10 mouse cellular contexts compared by ENCODE assay signal in genomic region chr4:139493227-139494025, GRCm38 (mm10). TPM values are rescaled to one million over a fixed set of nuclear protein-coding genes. Genes with fewer than 3 reads are reported as not detected.
A peak's percentile ranks its signal among the peaks of the same experiment; 100 is the strongest.
DNase-seq lines count a peak whose midpoint lies in the region; ATAC-seq and TF ChIP-seq lines count a peak whose summit lies in the region.
"Had no signal": no experiment of that assay in that cellular context is flagged by ENCODE, and none has a peak within 500 bp of the region (broad histone marks: within the 10 kb centered on the region; RNA-seq: fewer than 3 reads in every experiment).

No protein-coding gene starts in this region.

- TF ChIP-seq POLR2A in bone marrow macrophage, adult 2 months (IDR thresholded peaks at IDR 0.05; ENCODE audit: borderline replicate concordance, low read depth, low read length): no peak

- TF ChIP-seq CTCF in bone marrow macrophage, adult 2 months (IDR thresholded peaks at IDR 0.05; ENCODE audit: low read depth, low read length): no peak
- no peak for TF ChIP-seq CTCF in liver, postnatal 0 days (IDR thresholded peaks at IDR 0.05; ENCODE audit: low read depth)

- peak; percentile 53 for ATAC-seq in liver, postnatal 0 days
- no peak for ATAC-seq in midbrain, embryonic 15.5 days (replicated peaks)

- peaks cover 29% of the 10 kb centered on the region for H3K36me3 ChIP-seq in liver, postnatal 0 days (replicated peaks; ENCODE audit: insufficient read depth, low read length)
- H3K36me3 ChIP-seq in midbrain, embryonic 15.5 days (replicated peaks): peaks cover 22% of the 10 kb centered on the region; the same call in 1 of the 2 replicates

- TF ChIP-seq EP300 in liver, postnatal 0 days (IDR thresholded peaks at IDR 0.05; ENCODE audit: low read depth): no peak

- peak; percentile 30 for DNase-seq in gastrocnemius, adult 18-20 months (ENCODE audit: low spot score)
- no peak for DNase-seq in gastrocnemius, postnatal 25 days
- DNase-seq in heart, adult 9 months (ENCODE audit: low spot score in 2 of 2): peak; percentile 37 to 68
- DNase-seq in liver, postnatal 0 days: peak; percentile 59
- no peak for DNase-seq in adrenal gland, postnatal 4 days (ENCODE audit: low spot score in 2 of 2)
- DNase-seq in testis, postnatal 10 days (ENCODE audit: low spot score): no peak
- DNase-seq: B cell, adult 2 months had no signal

- no peak overlapping the region for H3K4me3 ChIP-seq in bone marrow macrophage, adult 2 months (ENCODE audit: insufficient read depth, low read length)
- H3K4me3 ChIP-seq in liver, postnatal 0 days (ENCODE audit: low read depth, low read length): no peak overlapping the region
- H3K4me3 ChIP-seq in midbrain, embryonic 15.5 days: no peak overlapping the region
- H3K4me3 ChIP-seq: neural tube, embryonic 12.5 days had no signal

- H3K27me3 ChIP-seq in liver, postnatal 0 days (ENCODE audit: insufficient read depth, low read length): no peaks in the 10 kb centered on the region
- no peaks in the 10 kb centered on the region for H3K27me3 ChIP-seq in midbrain, embryonic 15.5 days (replicated peaks)
- H3K27me3 ChIP-seq: neural tube, embryonic 12.5 days had no signal

- peak overlapping the region; percentile 90 for H3K27ac ChIP-seq in bone marrow macrophage, adult 2 months (ENCODE audit: insufficient read depth, low read depth, low read length)
- H3K27ac ChIP-seq in liver, postnatal 0 days (ENCODE audit: low read depth): peak overlapping the region; percentile 52
- H3K27ac ChIP-seq in midbrain, embryonic 15.5 days: no peak overlapping the region
- H3K27ac ChIP-seq: neural tube, embryonic 12.5 days had no signal

- 0 out of 2 replicates have a peak overlapping the region, but pooled peaks have one; percentile 2 for H3K9ac ChIP-seq in liver, postnatal 0 days (replicated peaks)
- no peak overlapping the region for H3K9ac ChIP-seq in midbrain, embryonic 15.5 days
- H3K9ac ChIP-seq: neural tube, embryonic 12.5 days had no signal

- WGBS in liver, postnatal 0 days (ENCODE audit: insufficient replicate concordance): 45% methylated on average over 9 of the region's 9 CpGs
- 82% methylated on average over 9 of the region's 9 CpGs for WGBS in midbrain, embryonic 15.5 days

- H3K4me1 ChIP-seq in bone marrow macrophage, adult 2 months (ENCODE audit: control insufficient read depth, insufficient read depth, low read length): peaks cover 49% of the 10 kb centered on the region
- peaks cover 9% of the 10 kb centered on the region; the same call in 1 of the 2 replicates for H3K4me1 ChIP-seq in liver, postnatal 0 days (ENCODE audit: insufficient read depth)
- no peaks in the 10 kb centered on the region for H3K4me1 ChIP-seq in midbrain, embryonic 15.5 days

- no peaks in the 10 kb centered on the region for H3K9me3 ChIP-seq in liver, postnatal 0 days (ENCODE audit: low read length)
- H3K9me3 ChIP-seq in midbrain, embryonic 15.5 days: no peaks in the 10 kb centered on the region
- H3K9me3 ChIP-seq: neural tube, embryonic 12.5 days had no signal

- peak overlapping the region; percentile 7; the same call in 1 of the 2 replicates for H3K4me2 ChIP-seq in liver, postnatal 0 days (ENCODE audit: low read depth, low read length)
- no peak overlapping the region for H3K4me2 ChIP-seq in midbrain, embryonic 15.5 days
- H3K4me2 ChIP-seq: neural tube, embryonic 12.5 days had no signal

RNA-seq across cellular contexts. Expression of gene Iffo2, which starts 36.9 kb away (rescaled TPM):
- total RNA-seq in gastrocnemius, adult 18-20 months (2021): 1 to 10 TPM; 1.4 to 2.4 TPM
- total RNA-seq in gastrocnemius, postnatal 25 days (2021): 1 to 10 TPM; 2.2 to 2.7 TPM
- polyA plus RNA-seq in bone marrow macrophage, adult 2 months (2012; ENCODE audit: insufficient read depth, insufficient read length, missing spikeins): 9.5 and 10.7 TPM in 2 replicates
- polyA plus RNA-seq in liver, postnatal 0 days (2015; fragmentation: Nextera tagmentation; extraction: Ambion mirVana): 1.2 and 2.0 TPM in 2 replicates
- 10 to 100 TPM; 17.6 to 17.8 TPM for total RNA-seq in adrenal gland, postnatal 4 days (2021)
- 4.1 and 4.3 TPM in 2 replicates for polyA plus RNA-seq in midbrain, embryonic 15.5 days (2015; fragmentation: Nextera tagmentation; extraction: Ambion mirVana)

Comparison
In these comparisons a context has a peak if more than half of its experiments do, and no peak if none do; other contexts are left out.
1. DNase-seq: peak in gastrocnemius, adult 18-20 months (single experiment), heart, adult 9 months (2 of 2) and liver, postnatal 0 days (single experiment); none in gastrocnemius, postnatal 25 days (single experiment), adrenal gland, postnatal 4 days (0 of 2) and testis, postnatal 10 days (single experiment).
2. RNA of gene Iffo2, which starts 36.9 kb away (total RNA-seq): 17.6 to 17.8 TPM in adrenal gland, postnatal 4 days; 2.2 to 2.7 TPM in gastrocnemius, postnatal 25 days and 1.4 to 2.4 TPM in gastrocnemius, adult 18-20 months; every median in the first group is over 4 times any median in the second.